Mouse (Mus musculus) splenic B cell, adult 2 months (primary cell): ENCODE measurements around the gene Ros1.

Source experiments
- DNase-seq: peaks from one replicate; pipeline ENCODE4 v3.0.0-alpha.2; 2011; ENCODE audit warnings: low read depth, low spot score
- H3K27me3 ChIP-seq: 2 replicates; pipeline ENCODE4 v1.6.1; 2012; ENCODE audit warnings: mild to moderate bottlenecking, low read length, moderate library complexity, mixed read lengths; ENCODE audit not compliant: control insufficient read depth, poor library complexity, insufficient read depth, severe bottlenecking
- H3K36me3 ChIP-seq: 2 replicates; pipeline ENCODE4 v1.6.1; 2012; ENCODE audit warnings: mild to moderate bottlenecking, low read length, moderate library complexity, mixed read lengths; ENCODE audit not compliant: control insufficient read depth, poor library complexity, insufficient read depth, severe bottlenecking

Gene Ros1

GRCm38 (mm10) chr10:52021736-52022394, 173.2 kb downstream of the Ros1 start:
- Histone ChIP-seq H3K36me3 (no peaks in the 10 kb centered on the region), H3K27me3 (0 out of 2 replicates have a peak, but pooled peaks cover 3% of the 10 kb centered on the region)
- DNase-seq = no peak

DNA sequence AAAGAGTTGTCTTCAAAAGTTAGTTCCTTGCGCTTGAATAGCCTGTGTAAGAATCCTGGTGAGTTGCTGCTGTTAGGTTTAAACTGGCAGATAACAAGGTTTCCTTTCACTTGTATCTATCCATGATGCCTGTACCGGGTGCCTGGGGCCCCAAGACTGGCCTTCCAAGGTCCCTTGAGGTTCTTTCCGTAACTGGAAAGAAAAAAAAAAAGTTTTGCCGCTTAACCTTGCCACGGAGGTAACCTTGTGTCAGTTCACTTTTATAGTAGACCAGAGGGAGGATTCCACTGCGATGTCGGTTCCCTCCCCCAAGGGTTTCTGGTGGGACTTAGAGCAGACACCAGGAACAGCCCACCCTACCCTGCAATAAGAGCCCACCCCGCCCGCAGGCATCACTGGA, 173.8 kb downstream of the Ros1 start:
- H3K27me3 ChIP-seq = 0 out of 2 replicates have a peak, but pooled peaks cover 3% of the 10 kb centered on the region
- no peak for DNase-seq
- no peaks in the 10 kb centered on the region for H3K36me3 ChIP-seq

- no peak for DNase-seq
Observed at GRCm38 (mm10) chr10:52018471-52018870, 176.6 kb downstream of the Ros1 start.

More at GRCm38 (mm10) chr10:52018471-52018870, 176.6 kb downstream of the Ros1 start:
- Histone ChIP-seq H3K27me3 (0 out of 2 replicates have a peak, but pooled peaks cover 3% of the 10 kb centered on the region), H3K36me3 (no peaks in the 10 kb centered on the region)
